Mouse (Mus musculus): Measurements from ENCODE around the gene Cdk14.

Gene Cdk14

DNA sequence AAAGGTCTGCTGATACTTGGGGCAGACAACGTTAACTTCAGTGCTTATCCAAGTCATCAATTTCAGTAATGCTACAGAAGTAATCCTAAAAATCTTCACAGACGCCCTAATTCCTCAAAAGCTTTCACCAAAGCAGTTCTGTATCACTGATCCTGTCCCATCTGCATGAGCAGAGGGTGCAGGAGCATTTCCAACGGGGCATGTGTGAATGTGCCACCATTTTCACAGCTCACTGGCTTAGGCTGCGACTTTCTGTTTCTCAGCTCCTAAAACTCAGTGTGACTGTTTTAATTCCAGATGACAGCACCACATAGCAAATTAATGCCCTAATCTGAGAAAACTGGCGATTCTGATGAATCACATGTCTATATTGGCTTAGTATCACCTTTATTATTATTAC, 375.8 kb downstream of the Cdk14 start:
- no peak for DNase-seq

DNA sequence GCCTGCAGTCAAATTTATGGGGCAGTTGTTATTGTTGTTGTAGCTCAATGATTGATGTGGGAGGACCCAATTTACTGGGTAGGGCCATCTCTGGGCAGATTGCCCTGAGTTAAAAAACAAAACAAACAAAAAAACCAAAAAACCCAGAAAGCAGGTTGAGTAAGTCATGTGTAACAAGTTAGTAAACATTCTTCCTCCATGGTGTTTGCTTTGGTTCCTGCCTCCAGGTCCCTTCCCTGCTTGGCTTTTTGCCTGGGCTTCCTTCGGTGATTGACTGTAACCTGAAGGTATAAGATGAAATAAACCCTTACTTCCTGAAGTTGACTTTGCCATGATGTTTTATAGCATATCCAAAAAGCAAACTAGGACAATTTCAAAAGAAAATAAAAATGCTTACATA, 377.4 kb downstream of the Cdk14 start:
- DNase-seq, result no peak

DNA sequence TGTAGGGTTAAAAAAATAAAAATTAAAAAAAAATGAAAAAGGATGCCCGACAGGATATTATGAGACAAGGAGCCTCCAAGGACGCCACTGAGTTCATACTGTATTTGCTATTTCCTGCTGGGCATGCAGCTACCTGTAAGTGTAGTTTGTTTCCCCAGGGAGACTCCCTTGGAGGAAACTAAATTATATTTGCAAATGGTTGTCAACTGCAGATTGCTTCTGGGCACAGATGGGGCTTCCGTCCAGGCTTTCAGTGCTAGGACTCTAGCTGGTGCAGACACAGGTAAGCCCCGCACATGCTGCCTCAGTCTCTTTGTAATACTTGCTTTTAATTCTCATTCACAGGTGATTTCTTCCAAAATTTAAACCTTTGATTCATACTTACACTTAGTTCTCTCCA, 378.6 kb downstream of the Cdk14 start:
- DNase-seq, result no peak

DNA sequence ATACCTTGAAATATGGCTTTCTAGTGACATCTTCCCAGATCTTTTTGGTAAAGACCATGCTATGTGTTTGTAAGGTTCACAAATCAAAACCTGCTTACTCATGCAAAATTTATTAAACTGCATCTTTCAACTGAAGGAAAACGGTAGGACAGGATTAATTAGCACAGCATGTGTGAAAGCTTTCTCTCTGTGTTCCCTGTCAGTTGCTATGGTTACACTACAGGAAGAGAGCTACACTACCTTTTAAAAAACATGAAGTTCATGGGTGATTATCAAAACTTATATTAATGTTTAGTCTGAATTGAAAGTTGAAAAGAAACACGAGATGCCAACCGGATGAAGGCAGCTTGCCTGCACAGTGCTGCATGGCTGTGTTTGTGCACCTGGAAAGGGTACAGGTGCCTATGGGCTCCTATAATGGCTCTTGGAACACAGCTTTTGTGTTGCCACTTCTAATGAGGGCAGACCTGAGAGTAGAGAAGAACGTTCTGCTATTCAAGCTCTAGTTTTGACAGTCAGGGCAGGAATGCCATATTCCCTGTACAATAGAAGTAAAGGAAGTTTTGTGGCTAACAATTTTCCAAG, 380.3 kb downstream of the Cdk14 start:
- no peak for DNase-seq

DNA sequence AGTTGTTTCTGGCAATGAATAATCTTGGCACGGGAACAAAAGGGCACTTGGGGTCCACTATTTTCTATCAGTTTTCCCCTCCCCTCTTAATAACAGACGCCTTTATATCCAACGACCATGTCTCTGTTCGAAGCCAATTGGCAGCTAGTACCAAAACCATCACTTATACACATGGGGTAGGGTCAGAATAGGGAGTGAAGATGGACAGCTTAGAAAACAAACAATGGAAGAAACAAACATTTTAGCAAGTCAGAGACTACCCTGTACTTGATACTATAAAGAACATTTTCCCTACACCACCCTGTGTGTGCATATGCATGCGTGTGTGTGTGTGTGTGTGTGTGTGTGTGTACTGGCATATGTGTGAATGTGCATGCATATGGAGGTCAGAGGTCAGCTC, 386.7 kb downstream of the Cdk14 start:
- DNase-seq, result no peak

DNA sequence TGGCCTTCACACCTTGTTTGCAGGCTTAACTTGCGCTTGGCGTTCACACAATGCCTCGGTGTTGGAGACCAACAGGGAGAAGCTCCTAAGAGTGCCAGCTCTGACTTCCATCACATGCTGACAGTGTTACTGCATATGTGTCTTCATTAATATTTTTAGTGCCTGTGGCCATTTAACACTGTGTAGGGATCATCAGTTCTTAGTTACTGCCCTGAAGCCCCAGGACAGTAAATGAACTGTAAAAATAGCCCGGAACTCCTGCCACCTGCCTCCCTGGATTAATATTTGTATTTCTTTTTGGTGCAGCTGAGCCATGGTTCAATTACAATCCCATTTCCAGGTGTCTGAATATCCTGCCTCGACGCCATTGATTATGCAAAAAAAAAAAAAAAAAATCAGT, 387.3 kb downstream of the Cdk14 start:
- no peak for DNase-seq

DNA sequence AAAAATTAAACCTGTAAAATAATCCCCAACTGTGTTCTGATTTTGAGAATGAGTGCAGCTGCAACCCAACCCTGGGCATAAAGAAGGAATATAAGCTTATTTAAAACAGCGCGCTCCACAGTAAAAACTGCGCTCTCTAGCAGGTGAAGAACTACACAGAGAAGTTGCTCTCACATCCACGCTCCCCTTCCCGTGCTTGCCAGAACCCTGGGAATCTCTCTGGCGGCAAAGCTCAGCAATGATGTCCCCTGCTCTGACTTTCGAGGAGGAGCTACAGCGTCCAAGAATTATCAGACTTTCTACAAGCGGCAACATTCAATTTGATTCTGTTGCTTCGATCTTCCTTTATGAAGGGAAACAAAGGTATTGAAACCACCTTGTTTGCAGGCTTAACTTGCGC, 387.7 kb downstream of the Cdk14 start:
- no peak for DNase-seq

DNA sequence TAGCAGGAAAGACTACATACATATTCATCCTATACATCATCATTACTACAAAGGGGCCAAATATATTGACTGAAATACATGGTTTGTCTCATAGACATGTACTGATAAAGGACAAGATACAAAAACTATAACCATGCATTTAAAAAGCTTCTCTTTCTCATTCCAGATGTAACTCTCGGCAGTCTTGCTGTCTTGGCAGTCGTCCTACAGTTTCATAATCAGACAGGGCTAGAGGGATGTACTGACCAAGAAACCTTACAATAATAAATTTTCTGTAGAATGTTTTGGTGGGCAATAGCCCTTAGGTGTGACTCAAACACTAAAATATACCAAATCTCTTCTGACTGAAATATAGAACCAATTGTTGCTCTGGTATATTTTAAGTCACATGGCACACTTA, 389.7 kb downstream of the Cdk14 start:
- no peak for DNase-seq

DNA sequence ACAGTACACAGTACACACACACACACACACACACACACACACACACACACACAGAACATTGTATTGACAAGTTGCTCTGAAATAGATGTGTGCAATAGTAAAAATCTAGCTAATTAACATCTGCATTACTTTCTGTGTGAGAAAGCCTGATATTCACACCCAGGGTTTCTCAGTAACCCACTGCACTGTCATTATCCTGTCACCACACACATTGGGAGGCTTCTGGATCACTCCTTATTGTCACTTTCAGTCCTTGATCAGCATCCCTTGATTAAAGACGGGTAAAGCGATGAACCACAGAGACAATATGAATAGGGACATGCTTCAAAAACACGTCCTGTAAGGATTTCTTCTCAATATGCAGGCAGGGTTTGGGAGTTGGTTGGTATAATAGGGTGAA, 401.2 kb downstream of the Cdk14 start:
- DNase-seq, result no peak

DNA sequence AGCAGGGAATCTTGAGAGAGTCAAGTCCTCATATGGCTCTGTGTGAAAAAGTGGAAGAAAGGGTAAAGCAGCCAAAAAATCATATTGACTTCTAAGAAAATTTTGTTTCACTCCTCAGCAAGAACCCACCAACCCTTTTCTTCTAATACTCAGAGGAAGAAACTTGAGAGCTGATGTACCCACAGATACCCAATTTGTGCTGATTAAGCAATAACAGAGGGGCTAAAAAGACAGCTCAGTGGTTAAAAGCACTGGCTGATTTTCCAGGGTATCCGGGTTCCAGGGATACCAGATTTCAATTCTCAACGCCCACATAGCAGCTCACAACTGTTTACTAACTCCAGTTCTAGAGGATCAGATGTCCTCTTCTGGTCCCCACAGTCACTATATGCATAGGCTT, 401.9 kb downstream of the Cdk14 start:
- DNase-seq, result no peak

DNA sequence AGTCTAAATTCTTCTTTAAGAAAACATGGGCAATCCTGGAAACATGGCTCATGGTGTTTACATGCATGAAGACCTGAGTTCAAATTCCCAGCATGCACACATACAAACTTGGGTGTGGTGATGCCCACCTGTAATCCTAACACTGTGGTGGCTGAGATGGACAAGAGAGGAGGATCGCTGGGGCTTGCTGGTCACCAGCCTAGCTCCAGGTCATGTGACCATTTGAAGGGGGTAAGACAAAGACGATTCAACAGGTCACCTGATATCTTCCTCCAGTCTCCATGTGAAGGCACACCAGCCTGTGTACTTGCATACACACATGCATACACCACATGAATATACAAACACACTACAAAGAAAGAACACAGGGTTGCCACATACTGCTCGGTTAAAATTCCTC, 406.3 kb downstream of the Cdk14 start:
- DNase-seq, result no peak

DNA sequence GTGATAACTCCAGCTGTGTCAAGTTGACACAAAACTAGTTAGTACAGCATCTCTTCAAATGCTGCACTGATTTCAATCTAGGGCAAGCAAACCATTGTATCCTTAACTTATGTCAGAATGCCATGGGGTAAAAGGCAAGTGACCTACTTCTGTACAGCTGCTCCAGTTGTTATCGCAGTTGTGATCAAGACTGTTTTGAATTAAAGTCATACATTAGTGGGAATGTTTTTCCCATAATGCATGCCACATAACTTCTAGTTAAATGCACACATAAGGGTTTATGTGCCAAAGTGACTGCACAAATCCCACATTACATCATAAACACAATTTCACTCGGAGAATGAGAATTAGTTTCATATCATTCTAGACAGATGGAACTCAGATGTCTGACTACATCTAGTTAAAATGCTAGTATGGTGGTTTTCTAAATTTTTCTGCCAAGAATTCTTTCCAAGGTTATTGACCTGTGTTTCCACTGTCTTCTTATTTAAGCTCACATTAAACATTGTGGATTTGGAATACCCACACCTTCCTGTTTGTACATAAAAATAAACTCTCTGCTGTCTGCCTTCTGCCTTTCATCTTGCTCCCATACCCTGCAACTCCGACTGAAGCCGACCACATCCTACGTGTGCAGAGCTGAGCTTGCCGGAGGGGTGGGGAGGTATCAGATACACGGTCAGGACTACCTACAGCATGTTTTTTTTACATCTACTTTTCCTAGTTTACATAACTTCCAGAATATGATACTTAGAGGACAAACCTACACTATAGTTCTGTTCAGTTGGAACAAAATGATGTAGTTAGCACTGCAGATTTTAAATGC, 407.4 kb downstream of the Cdk14 start:
- DNase-seq, result no peak

DNA sequence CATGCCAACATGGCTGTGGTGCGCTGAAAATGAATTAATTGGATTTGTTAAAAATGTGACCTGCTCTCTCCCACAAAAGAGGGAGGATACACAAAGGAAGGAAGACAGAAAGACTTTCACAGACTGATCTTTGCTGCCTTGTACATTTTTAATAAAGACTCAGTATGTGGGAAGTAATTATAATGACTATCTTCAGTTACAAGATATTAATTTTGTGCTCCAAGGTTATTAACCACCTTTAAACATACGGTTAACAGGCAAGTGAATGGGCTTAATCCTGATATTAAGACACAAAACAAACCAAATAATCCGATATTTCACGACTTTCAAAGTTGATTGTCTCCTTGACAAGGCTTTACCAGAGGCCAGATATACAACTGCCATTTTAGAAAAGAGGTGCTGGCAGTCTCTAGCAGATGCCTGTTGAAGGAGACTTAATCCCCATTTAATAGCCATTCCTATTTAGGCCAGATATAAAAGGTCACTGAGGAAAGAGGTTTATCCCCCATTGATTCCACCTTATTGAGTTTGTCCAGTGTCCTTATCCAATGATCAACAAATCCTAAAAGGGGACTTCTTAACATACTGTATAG, 411.9 kb downstream of the Cdk14 start:
- no peak for DNase-seq

DNA sequence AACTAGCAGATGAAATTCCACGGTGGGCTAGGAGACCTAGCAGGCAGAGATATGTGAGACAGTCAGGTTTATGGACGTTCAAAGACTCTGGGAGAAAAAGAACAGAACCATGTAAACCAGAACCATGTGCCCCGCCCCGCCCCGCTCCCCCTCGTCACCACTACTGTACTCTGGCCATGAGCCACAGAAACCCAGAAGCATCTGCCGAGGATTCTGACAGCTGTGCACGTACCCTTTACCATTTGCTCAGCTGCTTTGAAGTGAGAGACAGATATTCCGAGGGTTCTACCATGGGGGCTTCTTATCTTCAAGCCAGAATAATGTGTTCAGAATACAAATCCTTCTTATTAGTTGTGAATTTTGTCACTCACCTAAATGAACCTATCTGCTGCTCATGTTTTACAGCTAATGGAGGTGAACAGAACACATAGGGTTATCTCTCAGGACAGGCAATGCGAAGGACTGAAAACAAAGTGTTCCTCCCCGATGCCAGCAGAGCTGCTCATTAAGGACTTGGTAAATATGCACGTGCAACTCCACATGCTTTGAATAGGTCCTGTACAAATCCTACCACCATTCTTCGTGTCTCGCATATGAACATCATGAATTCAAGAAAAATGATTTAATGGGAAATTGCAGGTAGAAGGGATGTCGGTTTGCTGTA, 412.5 kb downstream of the Cdk14 start:
- no peak for DNase-seq

DNA sequence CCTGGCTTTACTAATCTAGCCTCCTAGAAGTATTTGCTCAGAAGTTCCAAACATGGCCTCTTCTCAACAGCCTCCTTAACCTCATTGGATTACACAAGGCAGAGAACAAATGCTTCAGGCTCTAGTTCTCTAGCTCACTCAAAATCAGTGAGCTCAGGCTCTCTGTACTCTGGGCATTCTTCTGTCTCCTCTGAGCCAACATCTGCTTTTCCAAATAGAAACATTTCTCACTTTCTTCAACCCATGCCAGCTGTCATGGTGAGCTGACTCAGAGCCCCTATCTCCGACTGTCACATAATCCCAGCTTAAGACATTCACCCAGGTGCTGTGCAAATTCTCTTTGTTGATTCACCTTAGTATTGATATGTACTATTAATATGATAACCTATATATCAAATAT, 414.5 kb downstream of the Cdk14 start:
- DNase-seq, result no peak

DNA sequence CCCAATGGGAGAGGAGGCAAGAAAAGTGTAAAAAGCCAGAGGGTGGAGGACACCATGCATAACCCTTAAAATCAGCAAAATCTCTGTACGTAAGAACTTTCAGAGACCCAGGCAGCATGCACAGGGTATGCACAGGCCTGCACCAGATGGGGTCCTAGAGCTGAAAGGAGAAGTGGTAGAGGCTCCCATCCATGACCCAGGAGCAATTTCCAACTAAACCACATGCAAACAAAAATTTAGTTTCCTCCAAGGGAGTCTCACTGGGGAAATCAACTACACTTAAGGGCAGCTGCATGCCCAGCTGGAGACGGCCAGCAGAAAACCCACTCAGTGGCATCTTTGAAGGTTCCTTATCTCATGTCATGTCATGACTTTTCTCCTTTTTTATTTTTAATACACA, 415.4 kb downstream of the Cdk14 start:
- no peak for DNase-seq

DNA sequence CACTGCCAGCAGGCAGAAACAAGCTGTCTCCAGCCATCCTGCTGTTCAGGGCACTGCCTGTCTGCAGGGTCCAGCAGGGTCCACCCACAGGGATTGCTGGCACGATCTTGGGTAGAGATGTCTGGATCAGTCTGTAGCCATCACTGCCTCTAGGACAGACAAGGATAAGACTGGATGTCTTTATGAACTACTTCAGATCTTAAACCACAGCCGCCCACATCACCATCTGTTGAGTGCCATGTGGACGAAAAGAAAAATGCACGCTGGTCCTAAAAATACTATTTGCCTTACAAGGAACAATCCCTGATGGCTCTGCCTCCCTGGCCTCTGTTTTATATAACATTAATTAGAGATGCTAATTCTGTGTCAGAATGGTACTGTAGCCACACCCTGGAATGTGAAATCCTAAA, 426.9 kb downstream of the Cdk14 start:
- peak; percentile 12 to 16 for DNase-seq

DNA sequence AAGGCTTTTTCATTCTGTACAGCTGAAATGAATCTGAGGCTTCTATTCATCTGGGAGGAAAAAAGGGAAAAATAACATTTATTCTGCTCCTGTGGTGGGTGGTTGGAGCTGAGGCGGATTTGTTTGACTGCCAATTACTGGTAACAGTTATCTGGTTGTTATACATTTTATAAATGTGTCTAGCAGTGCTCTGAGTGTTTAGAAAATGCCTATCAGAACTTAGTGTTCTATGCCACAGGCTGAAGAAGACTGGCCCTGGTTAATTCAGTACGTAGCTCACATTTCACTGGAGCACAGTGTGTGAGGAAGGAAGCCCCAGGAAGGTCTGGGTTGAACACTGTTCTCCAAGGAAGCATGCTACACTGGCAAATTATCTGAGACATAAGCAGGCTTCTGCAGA, 429.1 kb downstream of the Cdk14 start:
- no peak for DNase-seq

DNA sequence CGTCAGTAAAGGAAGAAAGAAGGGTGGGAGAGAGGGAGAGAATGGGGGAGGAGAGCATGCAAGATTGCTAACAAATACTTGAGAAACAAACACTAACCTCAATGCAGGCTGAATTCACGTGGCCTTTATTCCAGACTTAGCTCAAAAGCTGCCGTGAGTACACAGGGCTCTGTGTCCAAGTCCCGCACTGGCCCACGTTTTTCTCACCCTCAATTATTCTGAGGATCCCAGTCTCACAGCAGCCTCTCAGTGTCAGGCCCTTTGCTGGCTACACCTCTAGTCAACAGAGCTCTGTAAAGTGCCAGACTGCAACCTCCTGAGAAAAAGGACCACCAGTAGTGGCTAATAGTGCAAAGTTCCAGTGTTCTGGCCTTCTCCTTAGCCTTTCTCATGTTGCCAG, 429.9 kb downstream of the Cdk14 start:
- no peak for DNase-seq

DNA sequence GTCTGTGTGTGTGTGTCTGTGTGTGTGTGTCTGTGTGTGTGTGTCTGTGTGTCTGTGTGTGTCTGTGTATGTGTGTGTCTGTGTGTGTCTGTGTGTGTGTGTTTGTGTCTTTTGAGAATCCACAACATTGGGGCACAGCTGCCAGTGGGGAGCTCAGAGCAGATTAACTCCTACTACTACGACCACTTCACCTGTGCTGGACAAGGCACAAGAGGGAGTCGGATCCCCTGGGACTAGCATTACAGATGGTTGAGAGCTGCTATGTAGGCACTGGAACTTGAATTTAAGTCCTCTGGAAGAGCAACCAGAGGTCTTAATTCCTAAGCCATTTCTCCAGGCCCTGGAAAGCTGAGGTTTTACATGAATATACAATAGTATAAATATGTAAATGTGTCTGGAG, 433.9 kb downstream of the Cdk14 start:
- no peak for DNase-seq

DNA sequence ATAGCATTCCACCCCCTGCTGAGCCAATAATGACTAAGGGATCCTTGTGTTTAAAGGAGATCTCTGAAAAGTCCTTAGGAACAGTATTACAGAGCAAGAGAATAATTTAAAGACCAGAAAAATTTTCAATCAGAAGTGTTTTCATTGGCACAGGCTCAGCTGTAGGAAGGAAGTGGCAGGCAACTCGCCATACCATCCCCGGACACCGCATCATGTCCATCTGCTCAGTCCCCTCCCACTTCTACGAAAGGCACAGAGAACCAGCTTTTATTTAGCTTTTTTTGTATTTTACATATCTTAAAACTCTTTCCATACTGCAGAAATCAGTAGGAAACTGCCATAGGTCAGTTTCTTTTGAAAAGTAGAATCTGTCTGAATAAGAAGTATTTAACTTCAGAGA, 440.6 kb downstream of the Cdk14 start:
- no peak for DNase-seq

DNA sequence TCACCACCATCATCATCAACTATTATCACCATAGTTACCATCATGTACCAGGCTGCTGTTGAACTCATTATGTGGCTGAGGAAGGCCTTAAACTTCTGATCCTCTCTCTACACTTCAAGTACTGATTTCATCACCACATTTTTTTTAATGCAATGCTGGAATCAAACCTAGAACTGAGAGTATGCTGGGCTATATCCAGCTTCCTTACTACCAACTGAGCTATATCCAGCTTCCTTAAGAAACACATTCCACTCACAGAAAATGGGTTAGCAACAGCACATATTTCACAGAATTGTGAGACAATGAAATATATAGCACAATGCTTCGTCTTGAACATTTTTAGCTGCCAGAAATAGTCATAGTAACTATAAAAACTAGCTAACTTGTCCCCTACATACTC, 446.7 kb downstream of the Cdk14 start:
- DNase-seq, result no peak

DNA sequence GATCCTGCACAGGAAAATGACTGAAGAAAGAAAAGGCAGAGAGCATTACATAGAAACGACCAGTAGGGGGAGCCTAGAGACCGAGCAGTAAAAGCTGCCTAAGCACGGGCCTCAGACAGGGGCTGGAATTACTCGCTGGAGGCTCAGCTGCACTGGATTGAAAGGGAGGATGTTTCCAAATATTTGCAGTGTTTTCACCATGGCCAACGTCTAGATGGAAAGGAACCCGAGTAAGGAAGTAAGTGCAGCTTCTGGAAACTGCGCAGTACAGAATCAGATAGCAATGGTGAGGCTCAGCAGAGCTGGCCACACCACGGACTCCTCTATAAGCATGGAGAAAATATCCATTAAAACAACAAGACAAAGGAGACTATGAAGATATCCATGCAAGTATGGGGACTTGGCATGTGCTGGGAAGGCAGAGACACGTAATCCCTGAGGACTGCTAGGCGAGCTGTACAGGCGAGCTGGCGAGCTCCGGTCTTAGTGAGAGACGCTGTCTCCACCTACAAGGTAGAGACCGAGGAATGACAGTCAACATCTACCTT, 458.0 kb downstream of the Cdk14 start:
- DNase-seq, result peak; percentile 48 to 65

DNA sequence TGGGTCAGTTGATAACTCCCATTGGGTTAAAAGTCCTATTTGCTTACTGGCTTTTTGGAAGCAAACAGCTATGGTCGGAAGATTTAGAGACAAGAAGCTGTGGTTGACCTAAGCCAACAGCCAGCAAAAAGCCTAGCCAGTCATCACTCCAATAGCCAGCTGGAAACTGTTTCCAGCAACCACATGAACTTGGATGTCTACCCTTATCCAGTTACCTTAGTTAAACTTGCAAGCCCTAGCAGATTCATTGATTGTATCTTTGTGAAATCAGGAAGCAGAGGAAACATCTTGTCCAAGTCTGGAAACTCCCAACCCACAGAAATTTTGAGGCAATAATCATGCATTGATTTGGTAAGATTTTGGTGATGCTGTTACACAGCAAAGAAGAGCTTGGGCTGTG, 458.5 kb downstream of the Cdk14 start:
- no peak for DNase-seq

All from cerebellum, postnatal 36 days (tissue).